Mouse (Mus musculus) mouse trophoblast stem cell (cell line): ENCODE data around the gene Smc4.

ENCODE experiments used
- in situ Hi-C, 2 experiments: fragments of 300-500 bp; cut with MseI, MboI; formaldehyde crosslinking; loops; 2 replicates in 1 of 2; 3 replicates in 1 of 2; pipeline ENCODE4 v1.15.1; 2025

Gene Smc4

GRCm38 (mm10) chr3:69004437-69005337 lies at the start of gene Smc4, which contains the start of gene Ift80:
Gene Smc4, plus strand, starts transcription at chr3:69004738.
Gene Ift80, minus strand, starts transcription at chr3:69004570.
- in situ Hi-C loops: no loop called here

GRCm38 (mm10) chr3:68956454-68956853 lies 48.1 kb upstream of the Smc4 start:
- in situ Hi-C loops: no loop called here

DNA sequence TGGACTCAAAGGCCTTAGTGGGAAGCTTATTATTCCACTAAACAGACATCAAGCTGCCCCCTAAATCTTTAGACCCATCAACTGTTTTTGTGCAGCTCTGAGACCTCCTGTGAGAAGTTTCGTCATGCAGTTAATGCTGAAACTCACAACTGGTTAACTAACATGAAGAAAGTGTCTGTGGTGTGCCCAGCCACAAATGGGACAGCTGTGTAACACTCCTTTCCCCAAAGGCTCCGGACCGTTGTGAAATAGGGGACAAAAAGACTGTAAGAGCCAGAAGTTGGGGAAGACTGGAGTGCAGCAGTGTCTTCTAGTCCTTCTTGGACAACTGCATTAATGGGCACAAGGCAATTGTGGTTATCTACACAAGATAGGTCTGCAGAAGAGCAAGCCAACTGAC lies 47.1 kb upstream of the Smc4 start:
- in situ Hi-C loops: no loop called here

- in situ Hi-C loops: no loop called here
Observed at GRCm38 (mm10) chr3:68964682-68965081, 39.9 kb upstream of the Smc4 start.

- in situ Hi-C loops: no loop called here
Observed at GRCm38 (mm10) chr3:68966527-68967285, 37.8 kb upstream of the Smc4 start.

DNA sequence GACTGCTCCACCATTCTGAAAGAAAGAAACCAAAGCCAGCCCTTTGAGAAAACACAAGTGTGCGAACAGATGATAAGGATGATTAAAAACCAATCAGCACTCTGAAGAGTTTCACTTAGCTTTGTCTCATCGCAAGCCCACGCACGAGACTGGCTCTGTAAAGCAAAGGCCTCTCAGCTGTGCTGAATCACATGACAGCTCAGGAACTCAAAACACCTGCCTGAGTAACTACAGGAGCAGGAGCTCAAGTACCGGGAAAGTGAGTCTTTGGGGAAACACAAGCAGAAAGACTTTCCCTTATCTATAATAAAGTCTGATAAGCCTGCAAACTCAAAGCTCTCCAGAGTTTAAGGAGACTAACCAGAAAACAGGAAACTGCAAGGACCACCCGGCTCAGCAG lies 37.1 kb upstream of the Smc4 start:
- in situ Hi-C loops: no loop called here

DNA sequence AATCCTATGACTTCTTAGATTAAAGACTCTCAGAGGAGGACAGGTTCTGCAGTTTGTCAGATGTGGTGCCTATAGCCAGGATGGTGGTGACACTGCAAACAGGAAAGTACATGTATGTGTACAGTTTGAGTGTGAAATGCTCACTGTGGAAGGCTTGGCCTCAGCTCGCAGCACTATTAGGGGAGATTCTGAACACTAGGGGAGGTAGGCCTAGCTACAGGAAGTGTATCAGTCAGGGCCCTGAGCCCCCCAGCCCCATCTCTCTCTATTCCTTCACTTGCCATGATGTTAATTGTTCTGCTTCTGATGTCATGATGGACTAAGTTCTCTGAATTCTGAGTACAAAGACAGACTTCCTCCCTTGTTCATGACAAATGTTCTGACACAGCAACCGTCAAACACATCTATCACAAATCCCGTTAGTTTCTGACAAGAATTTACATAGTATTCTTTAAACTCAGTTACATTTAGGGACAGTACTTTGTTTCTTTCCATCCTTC lies 35.4 kb upstream of the Smc4 start:
- in situ Hi-C loops: no loop called here

DNA sequence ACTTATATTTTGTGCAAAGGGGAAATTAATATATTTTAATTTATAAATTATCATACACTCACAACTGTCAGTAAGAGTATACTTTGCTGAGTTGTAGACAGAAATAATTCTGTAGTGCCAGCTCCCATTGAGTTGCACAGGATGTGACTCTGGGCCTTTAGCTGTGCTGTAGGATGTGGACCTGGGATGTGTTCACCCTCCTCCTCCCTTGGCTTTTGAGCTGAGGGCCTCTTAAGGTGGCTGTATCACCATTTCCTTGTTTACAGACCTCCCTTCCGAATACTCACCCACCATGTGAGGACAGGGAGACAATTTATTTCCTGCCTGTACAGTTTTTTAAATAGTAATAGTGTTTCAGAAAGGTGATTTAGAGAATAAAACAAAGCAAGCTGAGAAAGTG lies 31.0 kb upstream of the Smc4 start:
- in situ Hi-C loops: no loop called here

GRCm38 (mm10) chr3:68974639-68975532 lies 29.7 kb upstream of the Smc4 start:
- in situ Hi-C loops: no loop called here

DNA sequence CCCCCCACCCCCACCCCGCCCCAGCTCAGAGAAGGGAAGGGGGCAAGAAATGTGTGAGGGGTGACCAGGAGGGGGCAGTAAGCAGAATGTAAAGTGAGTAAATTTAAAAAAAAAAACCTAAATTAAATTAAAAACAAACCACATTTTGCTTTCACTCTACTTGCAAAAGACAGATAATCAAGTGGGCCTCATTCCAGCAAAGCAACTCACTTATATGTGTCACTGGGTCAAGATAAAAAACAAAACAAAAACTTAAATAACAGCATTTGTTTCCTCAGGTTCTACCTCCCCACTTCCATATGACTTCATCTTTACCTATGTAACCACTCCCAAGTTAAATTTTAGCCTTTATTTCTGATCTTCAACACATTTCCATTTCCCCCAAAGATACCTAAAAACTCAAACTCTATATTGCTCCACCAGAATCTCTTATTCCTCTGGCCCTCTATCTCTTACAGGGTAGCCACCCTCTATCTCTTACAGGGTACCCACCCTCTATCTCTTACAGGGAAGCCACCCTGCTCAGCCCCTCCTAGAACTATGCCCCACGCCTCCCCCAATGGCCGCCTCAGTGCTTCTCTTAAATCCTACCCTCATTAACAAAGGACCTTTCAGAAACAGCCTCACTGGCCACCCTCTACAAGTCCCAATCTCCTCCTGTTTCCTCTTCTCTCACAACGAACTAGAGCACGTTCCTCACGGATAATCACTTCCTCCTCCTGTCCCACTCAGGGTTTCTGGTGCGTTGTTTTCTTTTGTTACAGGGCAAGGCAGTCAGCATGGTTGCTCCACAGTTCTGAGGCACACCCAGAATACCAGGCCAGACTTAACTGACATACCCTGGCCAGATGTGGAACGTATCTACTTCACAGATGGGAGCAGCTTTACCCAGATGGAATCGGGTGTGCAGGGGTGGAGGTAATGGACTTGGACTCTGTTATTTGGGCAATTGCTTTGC lies 28.7 kb upstream of the Smc4 start:
- in situ Hi-C loops: no loop called here

GRCm38 (mm10) chr3:68977696-68978095 lies 26.8 kb upstream of the Smc4 start:
- in situ Hi-C loops: no loop called here

- in situ Hi-C loops: no loop called here
Observed at GRCm38 (mm10) chr3:68979187-68979586, 25.4 kb upstream of the Smc4 start.

DNA sequence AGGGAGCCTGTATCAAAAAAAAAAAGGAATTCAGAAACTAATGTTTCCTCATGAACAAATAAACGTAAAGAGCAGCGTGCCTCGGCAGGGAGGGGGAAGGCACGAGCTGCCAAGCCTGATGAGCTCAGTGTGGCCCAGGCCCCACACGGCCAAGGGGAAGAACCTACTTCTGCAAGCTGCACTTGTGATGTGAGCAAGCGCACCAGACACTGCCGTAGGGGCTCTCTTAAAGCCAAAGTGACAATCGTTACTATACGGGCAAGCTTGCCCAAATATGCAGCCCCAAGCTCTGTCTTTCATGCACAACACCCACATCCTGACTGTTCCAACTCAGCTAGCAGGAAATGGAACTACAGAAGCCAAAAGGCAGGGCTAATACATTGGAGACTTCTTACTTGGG lies 23.6 kb upstream of the Smc4 start:
- in situ Hi-C loops: no loop called here

DNA sequence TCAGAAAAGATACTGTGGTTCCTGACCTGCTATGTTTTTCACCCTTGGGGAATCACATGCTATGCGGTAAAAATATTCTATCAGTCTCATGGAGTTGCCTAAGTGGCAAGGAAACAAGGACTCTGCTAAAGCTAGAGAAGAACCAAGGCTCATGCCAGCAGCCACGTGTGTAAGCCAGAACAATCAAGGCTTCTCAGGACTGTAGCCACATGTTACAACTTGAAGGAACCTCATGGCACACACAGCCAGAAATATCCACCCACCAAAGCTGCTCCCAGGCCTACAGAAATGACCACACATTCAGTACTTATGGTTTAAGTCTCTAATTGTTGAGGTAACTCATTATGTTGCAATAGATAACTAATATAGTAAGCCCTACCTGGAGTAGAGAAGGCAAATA lies 18.0 kb upstream of the Smc4 start:
- in situ Hi-C loops: no loop called here

- in situ Hi-C loops: no loop called here
Observed at GRCm38 (mm10) chr3:69002781-69003180, 1.8 kb upstream of the Smc4 start.

DNA sequence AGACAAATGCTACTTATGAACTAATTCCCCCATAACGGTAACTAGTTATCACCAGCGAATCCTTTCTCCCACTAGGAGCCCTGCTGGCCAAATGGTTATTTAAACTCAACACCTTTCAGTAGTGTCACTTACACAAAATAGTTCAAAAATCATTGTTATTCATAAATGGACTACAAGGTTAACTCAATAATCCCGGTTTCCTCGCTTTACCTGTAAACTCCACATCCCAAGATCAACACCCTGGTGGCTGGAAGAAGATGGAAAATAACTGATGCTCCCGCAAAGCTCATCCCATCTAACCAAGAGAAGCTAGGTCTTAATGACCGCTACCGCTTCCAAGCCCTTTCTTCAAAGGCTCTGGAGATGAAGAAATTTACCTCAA lies 492 bp upstream of the Smc4 start:
- in situ Hi-C loops: no loop called here

GRCm38 (mm10) chr3:69005338-69006245 lies 1.1 kb downstream of the Smc4 start:
- in situ Hi-C loops: no loop called here

DNA sequence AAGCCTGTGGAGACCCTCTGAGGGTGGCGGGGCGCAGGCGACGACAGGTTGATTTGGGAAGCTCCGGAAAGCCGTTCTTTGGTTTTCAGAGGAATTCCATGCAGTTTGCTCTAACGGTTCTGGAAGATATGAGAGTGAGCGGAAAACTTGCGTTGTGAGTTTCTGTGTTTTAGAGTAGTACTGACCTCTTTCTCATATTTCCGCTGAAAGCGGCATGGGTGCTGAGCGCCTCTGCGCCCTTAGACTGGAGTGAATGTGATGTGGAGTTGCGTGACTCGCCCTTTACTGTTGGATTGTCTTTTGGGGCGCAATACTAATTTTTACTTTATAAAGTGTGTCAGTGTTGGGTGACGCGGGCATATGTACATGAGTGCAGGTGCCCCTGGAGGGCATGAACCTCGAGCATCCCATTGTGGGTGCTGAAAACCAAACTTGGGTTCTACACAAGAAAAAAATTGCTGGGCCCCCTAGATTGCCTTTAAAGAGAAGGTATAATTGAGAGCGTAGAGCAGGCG lies 1.8 kb downstream of the Smc4 start:
- in situ Hi-C loops: no loop called here

DNA sequence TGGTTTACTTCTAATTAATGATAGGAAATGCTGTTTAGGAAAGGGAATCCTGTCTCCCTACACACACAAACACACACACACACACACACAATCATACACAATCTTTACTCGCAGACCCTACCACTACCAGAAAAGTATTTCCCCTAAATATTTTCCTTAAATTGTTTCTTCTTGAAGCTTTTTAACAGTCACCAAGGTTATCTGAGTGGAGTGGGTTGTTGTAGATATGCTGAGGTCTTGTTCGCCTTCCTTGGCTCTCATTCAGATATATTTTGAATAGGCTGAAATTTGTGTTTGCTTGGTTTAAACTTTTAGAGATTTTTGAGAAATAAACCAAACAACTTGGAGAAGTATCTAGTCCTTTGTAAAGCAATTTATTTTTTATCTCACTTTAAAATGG lies 4.3 kb downstream of the Smc4 start:
- in situ Hi-C loops: no loop called here
